Mouse (Mus musculus) ovary, postnatal 10 days (tissue): ENCODE measurements at regions not wholly inside any gene's neighbourhood (a gene's known extent, or its start where the extent isn't known, plus 50 kb on each side); places are given as distances from the start of the nearest gene placed in this dataset.

Experiments
- DNase-seq: peaks from one replicate; pipeline ENCODE4 v3.0.0; 2022; ENCODE audit warnings: low spot score

GRCm38 (mm10) chr6:133904501-133904900, 50.9 kb upstream of the Kap start:
- no peak for DNase-seq

DNA sequence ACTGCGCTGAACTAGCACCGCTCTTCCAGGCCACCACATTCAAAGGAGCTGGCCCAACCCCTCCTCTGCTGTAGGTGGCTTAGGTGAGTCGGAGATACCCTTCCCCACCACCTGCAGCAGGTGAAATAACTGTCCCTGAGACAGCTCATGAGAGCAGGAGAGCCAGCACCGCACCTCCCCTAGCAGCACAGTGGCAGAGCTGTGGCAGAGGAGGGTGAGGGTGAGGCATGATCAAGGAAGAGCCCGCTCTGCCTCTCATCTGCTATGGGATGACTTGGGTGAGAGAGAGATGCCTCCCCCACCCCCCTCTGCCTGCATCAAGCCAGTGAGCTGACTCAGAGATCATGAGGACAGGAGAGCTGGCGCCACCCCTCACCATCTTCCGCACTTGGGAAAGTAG, 81.1 kb upstream of the Kap start:
- no peak for DNase-seq

GRCm38 (mm10) chr6:133935671-133936070, 82.1 kb upstream of the Kap start:
- DNase-seq: no peak

DNA sequence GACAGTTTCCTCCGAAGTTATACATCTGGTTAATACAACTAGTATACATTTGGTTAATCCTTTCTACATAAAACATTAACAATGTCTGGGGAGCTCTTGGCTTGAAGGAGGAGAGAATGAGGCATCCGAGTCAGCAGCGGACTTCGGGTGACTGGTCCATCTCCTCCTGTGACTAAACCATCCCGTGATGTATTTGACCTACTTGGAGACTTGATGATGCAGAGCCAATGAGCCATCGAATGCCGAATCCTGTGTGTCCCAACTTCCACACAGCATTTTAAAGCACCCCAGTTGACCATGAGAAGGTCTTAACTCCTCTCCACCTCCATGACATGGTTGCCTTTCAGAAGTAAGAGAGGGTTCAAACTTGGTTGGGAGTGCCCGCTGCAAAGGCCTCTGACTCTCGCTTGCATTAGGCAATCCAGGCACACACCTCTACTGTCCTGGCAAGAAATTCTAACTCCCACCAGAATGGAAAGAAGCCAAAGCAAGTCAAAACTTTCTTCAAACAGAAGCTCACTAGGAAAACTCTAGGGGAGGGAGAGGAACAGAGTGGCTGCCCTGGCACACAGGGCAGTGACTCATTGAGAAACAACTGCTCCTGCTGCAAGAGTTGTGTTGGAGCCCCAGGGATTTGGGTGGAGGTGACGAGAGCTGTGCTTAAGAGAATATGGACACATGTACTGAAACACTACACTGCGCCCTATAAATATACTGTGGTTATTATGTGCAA, 75.4 kb upstream of the Etv6 start:
- no peak for DNase-seq

- DNase-seq: peak; percentile 20
Measured at GRCm38 (mm10) chr6:133960713-133961112, 74.8 kb upstream of the Etv6 start.

DNA sequence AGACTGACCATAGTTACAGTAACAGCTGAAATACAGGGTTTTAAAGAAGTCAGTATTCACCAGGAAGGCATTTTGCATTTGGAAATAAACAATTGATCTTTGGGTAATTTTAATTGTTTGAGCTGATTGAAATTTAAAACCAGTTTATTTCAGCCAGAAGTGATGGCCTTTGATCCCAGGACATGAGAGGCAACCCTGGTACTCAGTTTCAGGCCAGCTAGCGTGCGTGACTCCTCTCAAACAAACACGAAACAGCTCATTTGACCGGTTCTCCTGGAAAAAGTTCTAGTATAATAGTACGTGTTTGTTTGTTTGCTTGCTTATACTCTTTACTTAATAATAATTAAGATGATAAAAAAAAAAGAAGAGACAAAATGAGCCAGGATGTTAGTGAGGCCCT, 72.9 kb upstream of the Etv6 start:
- DNase-seq: no peak

DNA sequence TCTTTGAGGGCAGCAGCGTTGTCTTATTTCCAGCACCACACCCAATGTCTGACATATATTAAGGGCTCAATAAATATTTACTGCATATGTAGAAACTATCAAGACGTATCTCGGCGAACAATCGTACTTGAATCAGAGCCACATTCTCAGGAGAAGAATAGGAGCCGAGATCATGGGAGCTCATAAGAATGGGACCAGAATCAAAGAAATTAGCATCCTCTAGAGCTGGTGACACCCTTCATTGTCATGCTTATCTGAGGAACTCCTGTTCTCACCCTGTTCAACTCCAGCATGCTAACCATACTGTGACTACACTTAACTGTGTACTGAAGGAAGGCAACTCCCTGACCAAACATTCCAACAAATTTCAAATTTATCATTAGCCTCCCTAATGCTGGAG, 72.2 kb upstream of the Etv6 start:
- DNase-seq: no peak

- no peak for DNase-seq
Measured at GRCm38 (mm10) chr6:133967286-133967685, 68.2 kb upstream of the Etv6 start.

DNA sequence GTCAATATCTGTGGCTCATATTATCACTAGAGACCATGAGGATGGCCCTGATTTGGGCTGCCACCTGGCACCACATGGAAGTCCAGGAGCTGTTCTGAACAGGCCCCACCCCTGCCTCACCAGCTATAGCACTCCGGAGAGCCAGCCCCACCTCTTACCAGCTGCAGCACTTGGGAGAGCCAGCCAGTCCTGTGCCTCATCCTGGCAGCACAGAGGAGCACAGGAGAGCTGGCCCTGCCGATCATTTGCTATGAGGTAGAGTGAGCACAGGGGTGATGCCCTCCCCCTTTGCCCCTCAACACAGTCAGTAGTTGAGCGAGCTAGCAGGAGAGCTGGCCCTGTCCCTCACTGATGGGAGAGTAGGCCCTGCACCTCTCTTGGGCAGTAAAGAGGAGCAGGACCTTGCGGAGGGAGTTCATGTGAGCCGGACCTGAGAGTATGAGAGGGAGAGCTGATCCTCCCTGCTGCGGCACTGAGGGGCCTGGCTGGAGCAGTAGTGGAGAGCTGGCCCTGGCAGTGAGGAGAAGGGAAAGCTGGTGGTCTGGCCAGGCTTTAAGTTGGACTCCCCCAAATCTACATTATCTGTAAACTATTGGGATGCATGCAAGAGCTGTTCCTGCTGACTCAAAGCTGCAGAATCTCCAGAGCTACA, 63.3 kb upstream of the Etv6 start:
- no peak for DNase-seq

DNA sequence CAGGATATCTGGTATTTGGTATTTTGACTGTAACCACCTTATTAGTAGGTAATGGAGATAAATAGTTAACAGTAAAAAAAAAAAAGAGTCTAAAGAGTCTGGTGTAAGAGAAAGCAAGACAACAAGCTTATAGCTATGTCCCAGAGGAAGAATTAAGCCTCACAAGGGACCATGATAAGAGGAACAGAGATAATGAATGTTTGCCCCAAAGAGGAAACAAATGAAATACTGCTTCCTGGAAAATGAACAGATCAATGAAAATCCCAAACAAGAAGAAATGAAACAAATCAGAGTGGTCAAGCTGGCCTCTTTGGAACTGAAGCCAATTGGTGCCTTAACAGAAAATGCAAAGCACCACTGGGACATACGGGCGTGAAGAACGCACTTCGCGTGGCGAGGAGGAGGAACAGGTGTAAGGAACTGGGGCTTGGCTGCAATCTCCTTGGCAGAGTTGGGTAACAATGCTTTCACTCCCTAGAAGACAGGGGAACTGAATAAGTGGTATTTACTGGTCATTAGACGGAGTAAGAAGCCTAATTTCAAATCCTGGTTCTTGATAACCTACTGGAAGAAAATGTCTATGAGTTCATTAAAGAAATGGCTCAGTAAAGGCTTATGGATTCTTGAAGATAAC, 62.2 kb upstream of the Etv6 start:
- DNase-seq: no peak

- no peak for DNase-seq
Measured at GRCm38 (mm10) chr6:133975951-133976350, 59.5 kb upstream of the Etv6 start.

DNA sequence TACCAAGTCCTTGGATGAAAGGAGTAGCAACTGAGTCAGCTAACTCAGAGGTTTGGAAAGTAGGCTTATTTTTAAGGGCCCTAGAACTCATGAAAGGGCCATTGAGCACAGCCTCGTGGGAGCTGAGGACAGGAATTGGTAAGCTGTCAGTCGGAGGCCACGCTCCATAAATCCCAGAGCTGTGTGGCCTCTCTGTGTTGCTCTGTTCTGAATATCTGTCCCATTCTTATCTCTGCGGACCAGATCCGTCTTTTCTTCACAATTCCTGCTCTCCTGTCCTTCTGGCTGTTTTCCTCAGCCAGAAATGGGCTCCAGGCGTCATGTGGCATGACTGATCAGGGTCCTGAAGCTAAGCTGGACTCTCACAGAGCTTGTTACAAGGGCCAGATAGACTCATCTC, 58.6 kb upstream of the Etv6 start:
- no peak for DNase-seq

DNA sequence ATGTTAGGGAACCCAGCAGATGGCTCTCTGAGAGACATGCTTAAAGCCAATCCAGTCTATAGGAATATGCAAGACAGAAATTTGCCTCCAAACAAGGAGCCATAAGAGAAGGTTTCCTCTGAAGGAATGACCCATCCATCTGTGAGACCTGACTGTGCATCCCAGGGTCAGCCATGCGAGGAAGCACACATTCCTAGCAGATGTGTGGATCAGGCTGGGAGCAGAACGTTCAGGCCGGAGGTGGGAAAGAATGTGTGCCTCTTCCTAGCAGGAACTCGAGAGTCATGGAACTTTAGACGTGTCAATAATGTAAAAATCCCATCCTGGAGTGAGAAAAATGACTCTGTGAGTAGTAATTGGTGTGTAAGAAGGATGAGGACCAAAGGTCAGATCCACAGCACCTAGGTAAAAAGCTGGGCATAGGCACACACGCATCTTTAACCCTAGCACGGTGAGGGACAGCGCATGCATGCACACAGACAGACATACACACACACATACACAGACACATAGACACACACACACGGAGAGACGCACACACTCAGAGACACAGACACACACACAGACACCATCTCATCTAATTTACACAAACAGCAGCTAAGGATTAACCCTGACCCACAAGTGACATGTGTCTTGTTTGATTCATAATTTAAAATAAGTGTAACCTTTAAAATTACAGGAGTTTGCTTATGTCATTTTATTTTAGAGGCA, 51.5 kb upstream of the Etv6 start:
- no peak for DNase-seq

GRCm38 (mm10) chr6:133984666-133985355, 50.7 kb upstream of the Etv6 start:
- DNase-seq: no peak
